Mouse (Mus musculus) frontal cortex, adult 2 months (tissue): ENCODE data around the gene Cox7c. TPM values are rescaled to one million over a fixed set of nuclear protein-coding genes. Genes with fewer than 3 reads are reported as not detected.
"Not testable (repeated sequence)": the region's sequence is repeated elsewhere in the genome, so short reads cannot be mapped to it uniquely, and the experiment has no call there.

ENCODE experiments used
- DNase-seq, 2 experiments: peaks; one replicate each; pipeline ENCODE4 v3.0.0; 2022; ENCODE audit warnings: low spot score in 1 of 2; ENCODE audit errors: extremely low spot score in 1 of 2
- polyA plus RNA-seq: library from polyadenylated mRNA; depleted of rRNA; stranded (reverse); fragments of >200 nt; gene quantifications from 2 replicates; pipeline ENCODE4 v1.2.3, GENCODE M21; 2012; rRNA removed

The Cox7c gene
- polyA plus RNA-seq: 890 and 1,122 TPM in 2 replicates

DNA sequence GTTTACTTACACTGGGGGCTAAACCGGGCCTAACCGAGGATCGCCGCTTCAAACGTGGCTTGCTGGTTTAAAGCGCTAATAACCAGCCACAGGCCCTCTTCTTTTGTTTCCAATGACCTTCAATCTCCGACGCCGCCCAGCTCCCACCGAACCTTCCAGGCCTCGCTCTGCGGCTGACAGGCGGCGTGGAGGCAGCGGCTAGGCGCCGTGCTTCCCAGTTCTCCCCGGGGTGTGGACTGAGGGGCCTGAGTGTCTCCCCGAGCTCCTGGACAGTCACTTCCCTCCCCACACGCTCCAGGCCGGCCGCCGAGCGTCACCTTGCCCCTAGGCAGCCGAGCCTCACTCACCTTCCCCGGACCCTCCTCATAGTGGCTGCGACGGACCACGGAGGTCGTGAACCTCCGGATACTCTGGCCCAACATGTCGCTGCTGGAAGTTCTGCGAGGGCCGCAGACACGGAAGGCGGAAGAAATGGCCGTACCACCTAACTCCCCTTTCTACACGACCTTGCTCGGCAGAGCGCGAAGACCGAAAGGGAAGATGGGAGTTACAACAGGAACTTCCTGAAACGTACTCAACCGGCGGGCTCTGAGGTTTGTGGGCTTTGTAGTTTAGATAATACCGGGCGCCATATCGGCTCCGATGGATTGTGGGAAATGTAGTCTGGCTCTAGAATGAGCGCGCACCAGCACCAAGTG lies at the start of gene Cox7c:
TSS of gene Cox7c (minus strand) at position 651 of the 698 bp plus-strand sequence.
- DNase-seq: peak; percentile 91 to 95

DNA sequence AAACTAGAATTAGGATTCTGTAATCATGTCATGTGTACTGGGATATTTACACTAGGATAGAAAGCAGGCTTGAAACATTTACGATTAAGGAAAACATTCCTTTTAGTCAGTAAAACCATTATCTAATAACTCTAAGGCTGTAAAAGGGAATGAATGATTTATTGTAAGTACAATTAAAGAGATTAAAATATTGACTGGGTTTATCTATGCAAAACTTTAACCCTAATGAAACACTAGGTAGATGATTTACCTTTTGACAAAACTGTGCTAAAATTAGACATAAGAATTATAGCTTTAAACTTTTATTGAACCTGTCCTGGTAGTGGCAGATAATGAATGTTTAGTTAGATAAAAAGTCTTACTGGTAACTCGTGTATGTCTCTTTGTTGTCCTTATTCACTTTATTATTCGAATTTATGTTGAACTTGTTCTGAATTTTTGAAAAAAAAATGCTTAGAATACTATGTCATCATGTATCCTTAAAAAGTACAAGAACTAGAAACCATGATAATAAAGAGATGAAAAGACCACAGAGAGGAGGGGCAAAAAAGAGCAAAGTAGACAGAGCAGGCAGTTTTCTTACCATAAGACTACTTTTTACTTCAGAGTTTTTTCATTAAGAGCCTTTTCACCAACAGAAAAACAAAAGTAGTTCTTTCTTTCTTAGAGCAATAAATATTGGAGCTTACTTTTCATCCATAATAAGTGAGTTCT lies 21.5 kb upstream of the Cox7c start:
- no peak for DNase-seq

DNA sequence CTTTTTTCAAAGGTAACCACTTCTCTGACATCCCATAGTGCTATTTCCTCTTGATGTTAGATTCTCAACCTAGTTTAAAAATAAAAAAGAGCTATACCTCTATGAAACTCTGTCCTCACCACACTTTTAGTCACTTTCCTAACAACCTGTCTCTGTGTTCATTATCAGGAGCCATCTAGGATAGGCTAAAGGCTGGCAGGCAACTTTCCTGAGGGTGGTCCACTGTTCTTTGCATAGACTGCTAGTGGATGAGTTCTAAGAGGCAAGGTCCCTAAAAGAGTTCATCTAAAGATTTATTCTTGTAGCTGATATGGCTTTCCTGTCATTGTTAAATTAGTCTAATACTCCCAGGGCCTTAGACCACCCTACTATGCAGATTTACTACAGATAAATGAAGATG lies 20.8 kb upstream of the Cox7c start:
- DNase-seq: no peak

DNA sequence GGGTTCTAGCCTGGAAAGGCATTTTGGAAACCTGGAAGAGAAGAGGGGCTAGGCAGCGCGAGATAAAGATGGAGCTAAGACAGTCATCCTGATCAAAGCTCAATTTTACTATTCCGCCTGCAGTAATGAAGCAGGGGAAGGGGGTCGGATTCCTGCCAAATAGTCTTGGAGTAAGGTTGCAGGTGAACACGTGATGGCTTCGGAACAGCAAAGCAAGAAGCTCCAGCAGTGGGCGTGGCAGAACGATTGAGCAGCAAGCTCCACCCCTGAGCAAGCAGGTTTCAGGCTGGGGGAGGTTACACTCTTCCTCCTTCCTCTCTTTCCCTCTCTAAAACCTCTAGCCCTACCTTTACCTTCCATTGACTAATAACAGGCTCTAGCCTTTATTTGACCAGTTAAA lies 7.4 kb upstream of the Cox7c start:
- DNase-seq: not testable (repeated sequence)

DNA sequence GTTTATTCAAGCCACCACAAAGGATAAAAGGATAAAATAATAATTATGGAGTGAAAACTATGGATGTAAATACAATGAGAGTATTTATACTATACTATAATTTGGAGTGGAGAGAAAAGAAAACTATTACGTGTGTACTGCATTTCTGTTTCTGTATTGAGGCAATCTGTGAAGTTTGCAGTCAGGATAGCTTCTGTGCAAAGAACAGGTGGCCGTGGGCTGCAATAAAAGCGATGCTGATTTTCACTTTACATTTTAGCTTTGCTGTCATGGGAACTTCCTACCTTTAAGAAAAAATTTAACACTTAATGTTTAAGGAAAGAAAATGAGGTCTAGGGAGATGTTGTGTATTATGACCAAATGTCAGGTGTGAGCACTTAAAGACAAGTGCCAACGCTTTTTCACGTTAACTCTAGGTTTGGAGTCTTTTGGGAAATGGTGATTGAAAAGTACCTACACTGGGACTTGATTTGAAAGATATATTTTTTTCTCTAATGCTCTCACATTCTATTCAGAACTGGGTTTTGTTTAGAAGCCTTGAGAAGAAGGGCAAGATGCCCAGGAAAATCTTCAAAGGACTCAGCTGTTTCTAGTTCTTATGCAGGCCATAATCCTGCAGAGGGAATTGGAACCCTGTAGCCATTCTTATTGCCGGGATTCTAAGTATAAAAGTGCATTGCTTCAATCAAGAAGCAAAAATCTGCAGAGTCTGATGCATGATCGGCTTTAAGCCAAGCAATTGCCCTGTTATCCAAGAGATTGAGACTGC lies 41.6 kb downstream of the Cox7c start:
- peak; percentile 1 to 40 for DNase-seq
